Mouse (Mus musculus): ENCODE results near the gene Olfr766-ps1. TPM values are rescaled to one million over a fixed set of nuclear protein-coding genes. Genes with fewer than 3 reads are reported as not detected.

Olfr766-ps1 gene
- polyA plus RNA-seq (2017; shearing (Covaris generic)), result not detected

GRCm38 (mm10) chr10:129068877-129069276, at the start of gene Olfr766-ps1:
Olfr766-ps1 (minus strand) TSS chr10:129068977.

GRCm38 (mm10) chr10:129117761-129118160, 49.0 kb upstream of the Olfr766-ps1 start, which contains the start of gene Olfr769:
Olfr769 (minus strand) TSS chr10:129117861.

DNA sequence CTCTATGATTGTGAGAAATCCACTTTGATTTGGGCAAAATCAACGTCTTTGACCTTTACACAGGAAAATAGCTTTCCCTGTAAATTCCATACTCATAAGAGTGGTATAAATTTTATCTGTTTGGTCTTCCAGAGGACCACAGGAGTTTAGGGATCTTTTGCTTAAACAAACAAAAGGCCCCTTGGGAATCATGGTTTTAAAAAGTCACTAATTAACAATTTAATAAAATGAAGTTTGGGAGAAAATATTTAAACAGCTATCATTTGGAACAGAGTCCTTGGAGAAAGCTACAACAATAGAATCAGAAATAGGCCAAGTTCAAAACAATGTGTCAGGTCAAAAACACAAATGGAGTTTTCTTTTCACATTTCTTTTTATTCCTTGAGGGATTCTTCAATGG, 30.5 kb upstream of the Olfr766-ps1 start, which contains the start of gene Olfr768:
Olfr768 (minus strand) TSS at position 101 of the 400 bp plus-strand sequence.

DNA sequence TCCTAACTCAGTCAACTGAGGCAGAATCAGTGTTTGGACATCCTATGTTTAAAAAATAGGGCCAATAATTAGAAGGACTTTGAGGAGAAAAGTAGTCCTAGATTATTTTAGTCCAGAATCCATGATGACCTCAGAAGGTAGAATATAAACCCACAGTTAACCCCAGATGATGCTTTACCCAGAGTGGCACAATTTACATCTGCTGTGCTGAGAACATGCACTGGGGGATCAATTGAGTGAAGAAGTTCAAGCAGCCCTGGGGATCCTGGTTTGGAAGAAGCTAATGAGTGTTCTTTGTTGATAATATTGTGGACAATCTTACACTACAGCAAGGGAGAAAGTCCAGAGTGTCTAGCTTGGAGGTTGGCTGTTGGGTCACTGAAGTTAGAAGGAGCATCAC, 14.0 kb upstream of the Olfr766-ps1 start, which contains the start of gene Olfr767:
Olfr767 (minus strand) TSS at position 101 of the 400 bp plus-strand sequence.

DNA sequence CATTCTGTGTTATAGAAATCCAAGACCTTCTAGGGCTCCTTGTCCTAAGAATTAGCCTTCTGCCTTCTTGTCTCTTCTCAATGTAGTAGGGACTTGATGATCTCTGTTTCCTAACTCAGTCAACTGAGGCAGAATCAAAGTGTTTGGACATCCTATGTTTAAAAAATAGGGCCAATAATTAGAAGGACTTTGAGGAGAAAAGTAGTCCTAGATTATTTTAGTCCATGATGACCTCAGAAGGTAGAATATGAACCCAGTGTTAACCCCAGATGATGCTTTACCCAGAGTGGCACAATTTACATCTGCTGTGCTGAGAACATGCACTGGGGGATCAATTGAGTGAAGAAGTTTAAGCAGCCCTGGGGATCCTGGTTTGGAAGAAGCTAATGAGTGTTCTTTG, 18.9 kb downstream of the Olfr766-ps1 start, which contains the start of gene Olfr765:
Olfr765 (minus strand) TSS at position 101 of the 400 bp plus-strand sequence.

DNA sequence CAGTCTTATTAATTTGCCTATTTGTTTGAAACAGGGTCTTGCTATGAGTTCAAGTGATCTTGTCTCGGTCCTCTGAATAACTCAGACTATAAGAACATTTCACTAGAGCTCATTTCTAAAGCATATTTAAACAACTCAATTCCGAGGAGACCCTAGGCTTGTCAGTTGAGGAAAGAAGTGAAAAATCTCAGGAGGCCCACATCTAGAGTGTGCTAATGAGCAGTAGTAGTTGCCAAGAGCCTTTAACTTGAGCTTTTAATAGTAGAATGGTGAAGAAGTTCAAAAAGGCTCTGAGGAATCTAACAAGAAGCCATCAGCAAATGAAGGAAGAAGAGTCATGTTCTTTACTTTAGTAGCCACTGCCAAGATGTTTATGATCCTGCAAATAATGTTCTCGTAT, 29.0 kb downstream of the Olfr766-ps1 start, which contains the start of gene Olfr764-ps1:
Olfr764-ps1 (minus strand) TSS at position 101 of the 400 bp plus-strand sequence.

Other genes starting within 250 kb of the Olfr766-ps1 start
- 77.1 TPM for gene Ormdl2, start 247.3 kb downstream of the Olfr766-ps1 start, polyA plus RNA-seq (2017; shearing (Covaris generic))
- 1.4 TPM for gene Gdf11, start 177.3 kb downstream of the Olfr766-ps1 start, polyA plus RNA-seq (2017; shearing (Covaris generic))
- 0.51 TPM for gene Cd63, start 168.0 kb downstream of the Olfr766-ps1 start, polyA plus RNA-seq (2017; shearing (Covaris generic))
- gene Rdh5, start 146.1 kb downstream of the Olfr766-ps1 start, polyA plus RNA-seq (2017; shearing (Covaris generic)), result 17.8 TPM
- gene Bloc1s1, start 144.9 kb downstream of the Olfr766-ps1 start, polyA plus RNA-seq (2017; shearing (Covaris generic)), result 198 TPM
- 8.2 TPM for gene Itga7, start 135.2 kb downstream of the Olfr766-ps1 start, polyA plus RNA-seq (2017; shearing (Covaris generic))
- gene Mettl7b, start 108.0 kb downstream of the Olfr766-ps1 start, polyA plus RNA-seq (2017; shearing (Covaris generic)), result not detected
- gene Olfr9, start 79.5 kb downstream of the Olfr766-ps1 start, polyA plus RNA-seq (2017; shearing (Covaris generic)), result not detected
- gene Olfr763, start 58.2 kb downstream of the Olfr766-ps1 start, polyA plus RNA-seq (2017; shearing (Covaris generic)), result not detected
- gene Olfr764-ps1, start 29.1 kb downstream of the Olfr766-ps1 start, polyA plus RNA-seq (2017; shearing (Covaris generic)), result not detected
- gene Olfr765, start 19.0 kb downstream of the Olfr766-ps1 start, polyA plus RNA-seq (2017; shearing (Covaris generic)), result not detected
- gene Olfr767, start 13.9 kb upstream of the Olfr766-ps1 start, polyA plus RNA-seq (2017; shearing (Covaris generic)), result not detected
- gene Olfr768, start 30.4 kb upstream of the Olfr766-ps1 start, polyA plus RNA-seq (2017; shearing (Covaris generic)), result not detected
- gene Olfr769, start 48.9 kb upstream of the Olfr766-ps1 start, polyA plus RNA-seq (2017; shearing (Covaris generic)), result not detected
- gene Olfr770, start 70.0 kb upstream of the Olfr766-ps1 start, polyA plus RNA-seq (2017; shearing (Covaris generic)), result not detected
- gene Olfr771, start 95.8 kb upstream of the Olfr766-ps1 start, polyA plus RNA-seq (2017; shearing (Covaris generic)), result not detected
- not detected for gene Olfr772, start 108.9 kb upstream of the Olfr766-ps1 start, polyA plus RNA-seq (2017; shearing (Covaris generic))
- gene Olfr773, start 118.4 kb upstream of the Olfr766-ps1 start, polyA plus RNA-seq (2017; shearing (Covaris generic)), result not detected
- gene Olfr774, start 167.2 kb upstream of the Olfr766-ps1 start, polyA plus RNA-seq (2017; shearing (Covaris generic)), result not detected
- gene Olfr775, start 179.4 kb upstream of the Olfr766-ps1 start, polyA plus RNA-seq (2017; shearing (Covaris generic)), result not detected
- not detected for gene Olfr776, start 190.2 kb upstream of the Olfr766-ps1 start, polyA plus RNA-seq (2017; shearing (Covaris generic))
- not detected for gene Olfr777, start 202.5 kb upstream of the Olfr766-ps1 start, polyA plus RNA-seq (2017; shearing (Covaris generic))
- not detected for gene Olfr780, start 249.1 kb upstream of the Olfr766-ps1 start, polyA plus RNA-seq (2017; shearing (Covaris generic))

Data from CD4-positive, CD25-positive, alpha-beta regulatory T cell, adult 9 weeks (primary cell).